Mouse (Mus musculus) A20 (cell line): Measurements from ENCODE around the gene Phf8.

Experiments
- DNase-seq: peaks from one replicate; pipeline ENCODE4 v3.0.0-alpha.2; 2011; ENCODE audit warnings: low read depth, low spot score

Phf8 gene

DNA sequence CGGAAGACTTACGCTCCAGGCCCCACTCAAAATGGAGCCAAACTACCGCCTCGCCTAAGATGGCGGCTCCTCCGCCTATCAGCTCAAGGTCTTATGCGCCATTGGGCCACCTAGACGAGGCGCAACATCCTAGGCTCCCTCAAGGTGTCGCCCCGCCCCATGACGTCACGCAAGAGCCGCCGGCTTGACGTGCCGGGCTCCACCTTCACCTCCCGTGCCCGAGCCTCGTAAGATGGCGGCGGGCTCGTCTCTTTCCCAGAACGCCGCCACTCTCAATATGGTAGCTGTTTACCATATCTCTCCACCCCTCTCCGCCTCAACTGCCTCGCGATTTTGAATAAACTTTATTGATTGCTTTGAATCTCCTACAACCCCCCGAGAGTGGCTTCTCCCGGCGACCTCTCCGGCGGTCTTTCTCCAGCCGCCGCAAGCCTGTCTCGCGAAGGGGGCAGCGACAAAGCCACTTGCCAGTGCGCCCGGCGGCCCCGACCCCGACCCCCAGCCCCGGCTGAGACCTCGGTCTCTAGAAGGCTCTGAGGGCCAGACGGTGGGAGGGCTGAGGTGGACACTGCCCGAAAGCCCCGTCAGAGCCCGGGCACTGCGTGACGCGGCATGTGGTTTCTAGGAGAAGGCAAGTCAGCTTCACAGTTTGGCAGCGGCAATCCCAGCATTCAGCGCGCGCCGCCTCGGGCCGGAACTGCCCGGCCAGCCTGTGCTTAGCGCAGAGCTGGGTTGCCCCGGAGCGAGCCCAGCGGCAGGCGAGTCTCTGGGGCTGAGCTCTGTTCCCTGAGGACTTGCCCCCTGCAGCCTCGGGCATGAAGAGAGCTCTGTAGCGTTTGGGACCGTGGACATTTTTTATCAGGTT, at the start of gene Phf8:
Phf8 (plus strand) TSS at position 215 of the 865 bp plus-strand sequence.
- DNase-seq: peak; percentile 94

- DNase-seq: peak; percentile 16
Observed at GRCm38 (mm10) chrX:151488128-151488527, 32.3 kb upstream of the Phf8 start.

- peak; percentile 11 for DNase-seq
Observed at GRCm38 (mm10) chrX:151493269-151493668, 27.2 kb upstream of the Phf8 start.

DNA sequence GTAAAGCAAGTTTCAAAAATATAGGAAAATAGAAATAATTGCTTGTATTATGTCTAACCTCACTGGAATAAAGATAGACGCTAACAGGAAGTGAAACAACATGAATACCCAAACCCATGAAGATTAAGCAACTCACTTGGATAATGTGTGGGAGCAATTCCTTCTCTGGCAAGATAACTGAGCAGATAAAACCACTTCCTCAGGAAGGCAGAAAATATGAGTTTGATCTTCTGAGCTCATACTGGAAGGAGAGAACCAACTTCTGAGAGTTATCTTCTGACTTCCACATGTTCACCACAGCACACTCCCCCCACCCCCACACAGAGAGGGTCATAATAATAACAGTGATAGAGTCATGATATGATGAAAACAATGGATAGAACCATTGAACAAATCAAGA, 23.9 kb upstream of the Phf8 start:
- peak; percentile 1 for DNase-seq

- peak; percentile 5 for DNase-seq
Observed at GRCm38 (mm10) chrX:151508536-151508935, 11.9 kb upstream of the Phf8 start.

- DNase-seq: no peak
Observed at GRCm38 (mm10) chrX:151509906-151510305, 10.6 kb upstream of the Phf8 start.

DNA sequence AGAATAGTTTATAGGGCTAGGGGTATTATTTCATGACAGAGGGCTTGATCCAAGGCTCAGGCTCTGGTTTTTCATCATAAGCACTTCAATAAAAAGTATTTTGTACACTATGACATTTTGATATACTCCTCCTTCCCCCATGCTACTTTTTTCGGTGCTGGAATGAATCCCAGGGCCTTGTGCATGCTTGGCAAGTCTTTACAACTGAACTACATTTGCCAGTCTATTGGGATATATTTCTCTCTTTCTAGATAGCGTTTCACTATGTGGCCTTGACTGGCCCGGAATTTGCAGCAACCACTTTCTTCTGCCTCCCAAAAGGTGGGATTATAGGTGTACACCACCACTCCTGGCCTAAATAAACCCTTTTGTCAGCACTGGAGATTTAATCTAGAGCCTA, 7.4 kb upstream of the Phf8 start:
- no peak for DNase-seq

DNA sequence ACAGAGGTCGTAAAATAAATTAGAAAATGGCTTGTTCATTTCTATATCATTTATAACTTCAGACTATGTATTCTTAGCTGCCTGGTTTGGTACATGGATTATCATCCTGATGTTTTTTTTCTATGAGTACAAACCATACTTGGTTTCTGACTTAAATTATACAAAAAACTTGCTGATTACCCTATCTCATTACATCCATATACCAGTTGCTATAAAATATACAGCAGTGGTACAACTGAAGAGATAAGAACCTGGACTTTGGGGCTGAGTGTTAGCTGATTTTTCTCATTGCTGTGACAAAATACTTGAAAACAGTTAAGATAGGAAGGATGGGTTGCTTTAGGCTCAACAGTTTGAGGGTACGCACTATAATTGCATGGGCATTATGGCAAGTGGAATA, 6.8 kb upstream of the Phf8 start:
- no peak for DNase-seq

DNA sequence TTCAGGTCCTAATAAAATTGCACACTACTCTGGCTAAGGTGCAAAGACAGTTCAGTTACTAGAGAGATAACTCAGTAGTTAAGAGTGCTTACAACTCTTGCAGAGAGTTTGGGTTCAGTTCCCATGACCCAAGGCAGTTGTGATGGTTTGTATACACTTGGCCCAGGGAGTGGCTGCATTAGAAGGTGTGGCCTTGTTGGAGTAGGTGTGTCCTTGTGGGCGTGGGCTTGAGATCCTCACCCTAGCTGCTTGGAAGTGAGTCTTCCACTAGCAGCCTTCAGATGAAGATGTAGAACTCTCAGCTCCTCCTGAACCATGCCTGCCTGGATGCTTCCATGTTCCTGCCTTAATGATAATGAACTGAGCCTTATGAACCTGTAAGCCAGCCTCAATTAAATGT, 2.3 kb upstream of the Phf8 start:
- DNase-seq: peak; percentile 30

GRCm38 (mm10) chrX:151520127-151520457, 380 bp upstream of the Phf8 start:
- no peak for DNase-seq

DNA sequence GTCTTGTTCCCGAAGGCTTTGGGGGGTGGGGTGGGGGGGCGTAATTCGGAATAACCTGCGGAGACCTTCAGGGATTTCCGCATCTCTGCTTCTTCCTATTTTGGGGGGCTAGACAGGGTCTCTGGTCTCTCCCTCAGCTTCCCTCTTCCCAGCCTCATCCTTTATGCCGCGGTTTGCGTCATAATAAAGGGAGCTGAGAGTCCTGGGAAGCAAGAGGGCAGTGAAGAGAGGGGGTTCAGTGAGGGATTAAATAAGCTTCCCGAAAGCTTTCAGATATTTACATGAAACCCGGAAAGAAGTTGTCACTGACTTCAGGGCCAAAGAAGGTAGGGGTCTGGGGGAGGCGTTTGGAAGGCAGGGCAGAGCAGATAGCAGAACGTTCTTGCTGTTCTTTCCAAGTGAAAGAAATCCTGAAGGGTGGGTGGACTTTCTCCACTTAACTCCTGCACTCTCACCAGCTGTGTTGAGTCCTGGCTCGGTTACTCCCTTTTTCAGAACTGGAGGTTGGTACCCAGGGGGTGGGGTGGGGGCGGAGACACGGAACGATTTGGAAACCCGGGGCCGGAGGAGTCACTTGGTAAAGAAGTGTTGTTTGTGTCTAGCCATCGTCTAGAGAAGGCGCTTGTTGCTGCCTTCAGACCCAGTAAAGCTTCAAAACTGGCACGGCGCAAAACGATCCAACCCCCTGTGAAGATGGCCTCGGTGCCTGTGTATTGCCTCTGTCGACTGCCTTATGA, 1.5 kb downstream of the Phf8 start:
- DNase-seq: peak; percentile 51

DNA sequence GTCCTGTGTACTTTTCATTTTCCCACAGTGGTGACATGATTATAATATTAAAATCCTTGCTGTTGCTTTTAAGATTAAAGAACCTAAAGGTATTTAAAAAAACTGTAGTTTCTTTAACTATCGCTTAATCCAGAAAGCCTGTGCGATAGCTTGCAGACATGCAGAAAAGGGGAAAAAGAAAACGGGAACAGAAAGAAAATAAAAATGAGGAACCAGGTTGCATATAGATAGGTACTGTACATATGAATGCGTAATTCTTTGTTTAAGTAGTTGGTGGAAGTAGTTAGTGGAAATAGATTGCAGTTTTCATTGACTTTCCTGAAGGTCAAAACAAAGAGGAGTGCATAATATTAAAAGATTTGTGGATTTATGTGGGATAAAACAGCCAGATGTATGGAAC, 32.9 kb downstream of the Phf8 start:
- DNase-seq: peak; percentile 1

GRCm38 (mm10) chrX:151575166-151575565, 54.7 kb downstream of the Phf8 start:
- DNase-seq: no peak

DNA sequence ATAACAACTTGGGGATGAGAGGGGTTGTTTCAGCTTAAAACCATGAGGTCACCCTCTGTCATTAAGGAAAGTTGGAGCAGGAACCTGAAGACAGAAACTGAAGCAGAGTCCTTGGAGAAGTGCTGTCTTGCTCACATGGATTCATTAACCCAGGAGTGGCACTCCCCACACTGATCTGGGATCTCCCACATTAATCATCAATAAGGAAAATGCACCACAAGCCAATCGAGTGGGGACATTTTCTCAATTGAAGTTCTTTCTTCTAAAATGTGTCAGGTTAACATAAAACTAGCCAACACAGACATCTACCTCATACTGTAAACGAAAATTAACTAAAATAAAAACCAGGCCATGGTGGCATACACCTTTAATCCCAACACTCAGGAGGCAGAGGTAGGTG, 122.9 kb downstream of the Phf8 start:
- no peak for DNase-seq

DNA sequence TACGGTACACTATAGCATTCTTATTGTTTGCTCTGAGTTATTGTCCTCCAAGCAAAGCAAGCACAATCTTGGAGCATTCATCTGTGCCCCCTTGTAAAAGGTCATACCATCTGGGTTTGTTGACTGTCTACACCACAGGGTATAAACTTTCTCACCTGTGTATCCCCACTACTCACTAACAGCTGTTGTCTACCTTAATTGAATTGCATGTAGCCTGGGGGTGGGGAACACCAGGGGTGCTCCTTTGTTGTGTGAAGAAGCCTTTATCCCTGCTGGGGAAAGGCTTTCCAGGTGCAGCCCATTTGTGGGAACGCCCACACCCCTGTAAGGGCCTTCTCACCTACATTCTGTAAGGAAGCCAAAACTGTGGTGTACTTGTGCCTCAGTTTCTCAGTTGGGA, 133.3 kb downstream of the Phf8 start:
- DNase-seq: no peak

- no peak for DNase-seq
Observed at GRCm38 (mm10) chrX:151674492-151675171, 154.2 kb downstream of the Phf8 start.
